Mouse (Mus musculus) subcutaneous adipose tissue, adult 2 months (tissue): ENCODE data around the gene Lrrc74b. TPM values are rescaled to one million over a fixed set of nuclear protein-coding genes. Genes with fewer than 3 reads are reported as not detected.

Source experiments
- polyA plus RNA-seq: library from polyadenylated mRNA; depleted of rRNA; stranded (reverse); fragments of >200 nt; gene quantifications from 2 replicates; pipeline ENCODE4 v1.2.3, GENCODE M21; 2012; ENCODE audit warnings: low replicate concordance; rRNA removed

Gene Lrrc74b
- 0.33 and 4.0 TPM in 2 replicates for polyA plus RNA-seq

GRCm38 (mm10) chr16:17561128-17561750 lies at the start of gene Lrrc74b:
TSS of gene Lrrc74b (minus strand) at chr16:17561247.

GRCm38 (mm10) chr16:17583064-17583463 lies 22.0 kb upstream of the Lrrc74b start, which contains the start of gene Slc7a4:
TSS of gene Slc7a4 (minus strand) at chr16:17583214.

DNA sequence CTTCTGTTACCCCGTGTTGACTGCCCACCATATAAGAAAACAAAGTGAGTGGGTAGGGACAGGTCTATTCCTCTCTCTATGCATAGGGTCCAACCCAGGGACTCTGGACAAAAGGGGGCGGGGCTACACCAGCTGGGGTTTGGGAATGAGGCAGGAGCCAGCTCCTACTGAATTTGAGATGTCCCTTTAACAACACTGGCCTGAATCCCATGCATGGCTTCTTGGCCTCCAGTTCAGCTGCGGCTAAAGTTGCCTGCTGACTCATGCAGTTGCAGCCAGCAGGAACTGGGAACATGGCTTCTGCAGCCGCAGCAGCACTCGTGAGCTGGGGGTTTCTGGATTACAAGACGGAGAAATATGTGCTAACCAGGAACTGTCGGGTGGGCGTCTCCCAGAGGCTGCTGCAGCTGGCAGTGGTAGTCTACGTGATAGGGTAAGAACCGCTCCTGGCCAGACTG lies 733 bp upstream of the Lrrc74b start, which contains the start of gene P2rx6:
TSS of gene P2rx6 (plus strand) at position 135 of the 458 bp plus-strand sequence.

GRCm38 (mm10) chr16:17530640-17531288 lies 30.3 kb downstream of the Lrrc74b start, which contains the start of gene Thap7:
TSS of gene Thap7 (minus strand) at chr16:17531136.

DNA sequence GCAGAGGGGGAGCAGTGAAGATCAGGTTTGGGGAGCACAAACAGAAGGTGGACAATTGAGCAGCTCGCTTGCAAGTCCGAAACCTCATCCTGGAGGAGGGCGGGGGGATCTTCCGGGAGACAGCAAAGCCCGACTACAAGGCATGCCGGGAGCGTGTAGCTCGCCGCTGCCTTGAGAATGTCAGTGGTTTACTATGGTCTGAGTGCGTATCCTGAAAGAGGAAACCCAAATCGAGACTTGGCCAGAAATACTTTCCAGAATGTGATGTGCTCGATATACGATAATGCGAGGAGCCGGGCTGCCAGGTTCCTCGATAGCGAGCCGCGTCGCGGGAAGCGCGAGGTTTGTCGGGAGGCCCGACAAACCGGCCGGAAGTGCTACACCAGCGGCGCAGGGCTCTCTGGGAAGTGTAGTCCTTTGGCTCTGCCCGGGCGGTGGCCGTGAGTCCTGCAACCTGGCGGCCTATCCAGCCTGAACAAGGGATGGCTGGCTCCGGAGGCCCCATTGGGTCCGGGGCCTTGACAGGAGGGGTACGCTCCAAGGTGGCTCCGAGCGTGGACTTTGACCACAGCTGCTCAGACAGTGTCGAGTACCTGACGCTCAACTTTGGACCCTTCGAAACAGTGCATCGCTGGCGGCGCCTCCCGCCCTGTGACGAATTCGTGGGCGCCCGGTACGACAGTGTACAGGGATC lies 52.4 kb downstream of the Lrrc74b start, which contains the start of gene Lztr1:
TSS of gene Lztr1 (plus strand) at position 143 of the 694 bp plus-strand sequence.

Other genes starting within 250 kb of the Lrrc74b start
- gene Serpind1, start 229.9 kb downstream of the Lrrc74b start, polyA plus RNA-seq: 0.24 and 0.80 TPM in 2 replicates
- 8.2 and 8.6 TPM in 2 replicates for gene Snap29, start 155.3 kb downstream of the Lrrc74b start, polyA plus RNA-seq
- gene Pi4ka, start 154.9 kb downstream of the Lrrc74b start, polyA plus RNA-seq: 80.1 and 84.9 TPM in 2 replicates
- 28.3 and 53.1 TPM in 2 replicates for gene Crkl, start 109.3 kb downstream of the Lrrc74b start, polyA plus RNA-seq
- 0.24 and 0.90 TPM in 2 replicates for gene Aifm3, start 71.6 kb downstream of the Lrrc74b start, polyA plus RNA-seq
- gene Lztr1, start 52.6 kb downstream of the Lrrc74b start, polyA plus RNA-seq: 255 and 288 TPM in 2 replicates
- 58.8 and 101 TPM in 2 replicates for gene Thap7, start 30.1 kb downstream of the Lrrc74b start, polyA plus RNA-seq
- 9.4 and 30.5 TPM in 2 replicates for gene P2rx6, start 638 bp upstream of the Lrrc74b start, polyA plus RNA-seq
- gene Slc7a4, start 22.0 kb upstream of the Lrrc74b start, polyA plus RNA-seq: 2.4 and 19.4 TPM in 2 replicates
- 61.2 and 90.0 TPM in 2 replicates for gene Smpd4, start 58.1 kb upstream of the Lrrc74b start, polyA plus RNA-seq
- 1.4 and 3.2 TPM in 2 replicates for gene Ccdc74a, start 85.2 kb upstream of the Lrrc74b start, polyA plus RNA-seq
- 78.1 and 93.2 TPM in 2 replicates for gene Med15, start 171.6 kb upstream of the Lrrc74b start, polyA plus RNA-seq
- 91.2 and 128 TPM in 2 replicates for gene Klhl22, start 198.4 kb upstream of the Lrrc74b start, polyA plus RNA-seq
- gene Scarf2, start 236.0 kb upstream of the Lrrc74b start, polyA plus RNA-seq: 26.1 and 146 TPM in 2 replicates